In genomic region chr3:157613542-157613941, GRCm38 (mm10) we compare ENCODE assay signal across 30 mouse cellular contexts. TPM values are rescaled to one million over a fixed set of nuclear protein-coding genes. Genes with fewer than 3 reads are reported as not detected.
A peak's percentile ranks its signal among the peaks of the same experiment; 100 is the strongest.
DNase-seq lines count a peak whose midpoint lies in the region; ATAC-seq and TF ChIP-seq lines count a peak whose summit lies in the region.
"Had no signal": no experiment of that assay in that cellular context is flagged by ENCODE, and none has a peak within 500 bp of the region (broad histone marks: within the 10 kb centered on the region; RNA-seq: fewer than 3 reads in every experiment).

No protein-coding gene starts in this region.

- H3K9ac ChIP-seq in CH12.LX (ENCODE audit: insufficient read depth, low read depth): no peak overlapping the region
- no peak overlapping the region for H3K9ac ChIP-seq in midbrain, embryonic 11.5 days (ENCODE audit: low read length)
- H3K9ac ChIP-seq: embryonic facial prominence, embryonic 13.5 days; forebrain, embryonic 13.5 days; heart, embryonic 13.5 days; hindbrain, embryonic 14.5 days had no signal

- WGBS in forebrain, embryonic 10.5 days: 72% methylated on average over 1 of the region's 1 CpGs
- WGBS in midbrain, embryonic 11.5 days: 65% methylated on average over 1 of the region's 1 CpGs

- peak; percentile 33 for ATAC-seq in megakaryocyte progenitor cell, adult 5-6 weeks (replicated peaks; ENCODE audit: poor library complexity)
- ATAC-seq in midbrain, embryonic 11.5 days (ENCODE audit: low FRiP score): no peak
- ATAC-seq: forebrain, embryonic 13.5 days; forebrain, embryonic 16.5 days; hindbrain, postnatal 0 days; inflammation-experienced regulatory T-cells, adult 6 months; intestine, embryonic 16.5 days; Patski had no signal

- dilution Hi-C loops in CH12.LX (cut with MboI; ENCODE audit: extremely low pct_ligation_motif_present, extremely low pct_unique_long_range_greater_than_20kb, low sequenced_read_pairs): no loop called here

- H3K27me3 ChIP-seq in CH12.LX (replicated peaks): no peaks in the 10 kb centered on the region
- H3K27me3 ChIP-seq in forebrain, embryonic 10.5 days (ENCODE audit: poor library complexity, severe bottlenecking): no peaks in the 10 kb centered on the region
- H3K27me3 ChIP-seq in midbrain, embryonic 11.5 days (ENCODE audit: control insufficient read depth, insufficient read depth, low read length): no peaks in the 10 kb centered on the region
- H3K27me3 ChIP-seq: embryonic facial prominence, embryonic 13.5 days; forebrain, embryonic 13.5 days; heart, embryonic 13.5 days; Patski had no signal

- peaks cover 7 to 23% of the 10 kb centered on the region in 2 experiments for H3K4me1 ChIP-seq in CH12.LX (ENCODE audit: control insufficient read depth in 1 of 2, insufficient read depth in 2 of 2)
- H3K4me1 ChIP-seq in bone marrow macrophage, adult 2 months (ENCODE audit: control insufficient read depth, insufficient read depth, low read length): peaks cover 23% of the 10 kb centered on the region
- peaks cover 3% of the 10 kb centered on the region; the same call in 1 of the 2 replicates for H3K4me1 ChIP-seq in forebrain, embryonic 10.5 days
- H3K4me1 ChIP-seq in midbrain, embryonic 11.5 days (ENCODE audit: control insufficient read depth, insufficient read depth, low read length): no peaks in the 10 kb centered on the region
- H3K4me1 ChIP-seq: embryonic facial prominence, embryonic 13.5 days; forebrain, embryonic 13.5 days; heart, embryonic 10.5 days; heart, embryonic 13.5 days had no signal

- in situ Hi-C loops in CH12.LX (cut with MboI; ENCODE audit: low pct_ligation_motif_present, low pct_unique_long_range_greater_than_20kb, low sequenced_read_pairs): no loop called here

- H3K36me3 ChIP-seq in CH12.LX (replicated peaks in 1 of 2; ENCODE audit: control insufficient read depth in 1 of 2, insufficient read depth in 1 of 2, low read length in 1 of 2): no peaks in the 10 kb centered on the region
- no peaks in the 10 kb centered on the region for H3K36me3 ChIP-seq in forebrain, embryonic 10.5 days (replicated peaks)
- H3K36me3 ChIP-seq in midbrain, embryonic 11.5 days (ENCODE audit: control insufficient read depth, insufficient read depth, low read length): no peaks in the 10 kb centered on the region
- H3K36me3 ChIP-seq: embryonic facial prominence, embryonic 10.5 days; embryonic facial prominence, embryonic 13.5 days; heart, embryonic 10.5 days; heart, embryonic 13.5 days had no signal

- TF ChIP-seq POLR2A in CH12.LX (IDR thresholded peaks at IDR 0.05; ENCODE audit: low read depth, low read length): no peak
- TF ChIP-seq POLR2A in bone marrow macrophage, adult 2 months (IDR thresholded peaks at IDR 0.05; ENCODE audit: borderline replicate concordance, low read depth, low read length): no peak

- H3K9me3 ChIP-seq in CH12.LX (replicated peaks; ENCODE audit: low read length): no peaks in the 10 kb centered on the region
- H3K9me3 ChIP-seq in forebrain, embryonic 10.5 days: no peaks in the 10 kb centered on the region
- H3K9me3 ChIP-seq in midbrain, embryonic 11.5 days (ENCODE audit: control insufficient read depth, low read length): no peaks in the 10 kb centered on the region
- H3K9me3 ChIP-seq: embryonic facial prominence, embryonic 10.5 days; embryonic facial prominence, embryonic 13.5 days; forebrain, embryonic 13.5 days; heart, embryonic 10.5 days; heart, embryonic 13.5 days had no signal

- no peak overlapping the region for H3K27ac ChIP-seq in CH12.LX (ENCODE audit: insufficient read depth, low read depth)
- 0 out of 2 replicates have a peak overlapping the region, but pooled peaks have one; percentile 15 for H3K27ac ChIP-seq in bone marrow macrophage, adult 2 months (ENCODE audit: insufficient read depth, low read depth, low read length)
- no peak overlapping the region for H3K27ac ChIP-seq in forebrain, embryonic 10.5 days
- H3K27ac ChIP-seq in midbrain, embryonic 11.5 days (ENCODE audit: low read depth, low read length): no peak overlapping the region
- H3K27ac ChIP-seq: embryonic facial prominence, embryonic 10.5 days; embryonic facial prominence, embryonic 13.5 days; forebrain, embryonic 13.5 days; heart, adult 2 months; heart, embryonic 10.5 days; heart, embryonic 13.5 days; hindbrain, embryonic 14.5 days; hindbrain, postnatal 0 days had no signal

- TF ChIP-seq EP300 in CH12.LX (IDR thresholded peaks at IDR 0.05; ENCODE audit: low read length): no peak

- TF ChIP-seq CTCF in CH12.LX (conservative IDR thresholded peaks at IDR 0.05 in 1 of 2, IDR thresholded peaks at IDR 0.05 in 1 of 2; ENCODE audit: low read depth in 2 of 2, low read length in 2 of 2): no peak
- no peak for TF ChIP-seq CTCF in bone marrow macrophage, adult 2 months (IDR thresholded peaks at IDR 0.05; ENCODE audit: low read depth, low read length)

- DNase-seq in CH12.LX (ENCODE audit: extremely low read depth): no peak
- DNase-seq in gastrocnemius, adult 8-10 months (ENCODE audit: low spot score in 2 of 2): no peak
- DNase-seq in heart, adult 18-20 months: no peak
- DNase-seq in forebrain, embryonic 10.5 days (ENCODE audit: extremely low spot score, low spot score): no peak
- no peak for DNase-seq in midbrain, embryonic 11.5 days (ENCODE audit: low spot score, missing footprints)
- DNase-seq: adrenal gland, adult 2 months; adrenal gland, postnatal 14 days; cerebellum, adult 11-12 months; cerebellum, adult 8-10 months; cerebellum, postnatal 10 days; cerebellum, postnatal 36 days; embryo, embryonic 11 days; gastrocnemius, postnatal 14 days; heart, adult 2 months; heart, postnatal 14 days; heart, postnatal 4 days had no signal

- no peak overlapping the region for H3K4me2 ChIP-seq in CH12.LX (ENCODE audit: insufficient read depth, low read depth, poor library complexity, severe bottlenecking)
- no peak overlapping the region for H3K4me2 ChIP-seq in midbrain, embryonic 11.5 days
- H3K4me2 ChIP-seq: embryonic facial prominence, embryonic 13.5 days; forebrain, embryonic 13.5 days; heart, embryonic 13.5 days; hindbrain, embryonic 14.5 days had no signal

- TF ChIP-seq RAD21 in CH12.LX (IDR thresholded peaks at IDR 0.05; ENCODE audit: low read depth, low read length): no peak

- H3K79me2 ChIP-seq in CH12.LX (replicated peaks; ENCODE audit: control insufficient read depth, extremely low read depth, insufficient read depth, poor library complexity, severe bottlenecking): no peaks in the 10 kb centered on the region

- H3K4me3 ChIP-seq in CH12.LX (replicated peaks in 1 of 3; ENCODE audit: low read depth in 2 of 3, low read length in 2 of 3, poor library complexity in 1 of 3): no peak overlapping the region
- no peak overlapping the region for H3K4me3 ChIP-seq in bone marrow macrophage, adult 2 months (ENCODE audit: insufficient read depth, low read length)
- H3K4me3 ChIP-seq in forebrain, embryonic 10.5 days: no peak overlapping the region
- H3K4me3 ChIP-seq in midbrain, embryonic 11.5 days (ENCODE audit: low read depth, low read length): no peak overlapping the region
- H3K4me3 ChIP-seq: embryonic facial prominence, embryonic 10.5 days; embryonic facial prominence, embryonic 13.5 days; erythroblast, embryonic 14.5 days; forebrain, embryonic 13.5 days; heart, adult 2 months; heart, embryonic 10.5 days; heart, embryonic 13.5 days had no signal

TF ChIP-seq in CH12.LX, 34 proteins besides CTCF, POLR2A, EP300 and RAD21:
- TF ChIP-seq ZNF384 (IDR thresholded peaks at IDR 0.05; ENCODE audit: low read depth, low read length): peak; percentile 93
- no peak for TF ChIP-seq MYC (IDR thresholded peaks at IDR 0.05; ENCODE audit: low read depth, low read length)

RNA-seq across cellular contexts. Expression of gene Ptger3, which starts 46.9 kb away (rescaled TPM):
- total RNA-seq in CH12.LX (2012; rRNA removed) (not detected in 2 replicates), CH12.LX (2014; rRNA removed) (not detected in 2 replicates)
- polyA plus RNA-seq in CH12.LX (2012; ENCODE audit: insufficient read length, low read depth): 0.06 TPM in 1 of 2 replicates, not detected in the other
- polyA plus RNA-seq in bone marrow macrophage, adult 2 months (2012; ENCODE audit: insufficient read depth, insufficient read length, missing spikeins): 9.0 and 9.2 TPM in 2 replicates
- total RNA-seq in megakaryocyte progenitor cell, adult 5-6 weeks (2015): 4.3 and 7.2 TPM in 2 replicates
- 4.5 and 7.0 TPM in 2 replicates for total RNA-seq in megakaryocyte progenitor cell, adult 5-6 weeks (2017)
- 1 to 10 TPM in 1 of 4 experiments, under 1 TPM in 3; 0.24 to 1.4 (median 0.85) TPM for total RNA-seq in gastrocnemius, adult 8-10 months (2022)
- under 1 TPM; 0.69 to 0.85 TPM for total RNA-seq in heart, adult 18-20 months (2021)
- polyA plus RNA-seq in forebrain, embryonic 10.5 days (2016; fragmentation: Nextera tagmentation; extraction: Ambion mirVana): 0.57 and 1.1 TPM in 2 replicates
- polyA plus RNA-seq in midbrain, embryonic 11.5 days (2014; fragmentation: Nextera tagmentation; extraction: Ambion mirVana): 0.85 and 1.6 TPM in 2 replicates
- polyA plus RNA-seq: inflammation-experienced regulatory T-cells, adult 6 months had no signal
